Mouse (Mus musculus) forebrain, embryonic 13.5 days (tissue): ENCODE data around the gene Adora3. TPM values are rescaled to one million over a fixed set of nuclear protein-coding genes. Genes with fewer than 3 reads are reported as not detected.

Experiments used
- ATAC-seq: fragments of 200-750 bp; cut with Nextera tagmentation; 2 replicates; pipeline ENCODE4 v1.8.0; 2017
- H3K27ac ChIP-seq: fragments of 300-500 bp; sonication (generic); 2 replicates; pipeline ENCODE4 v1.5.1; 2015; ENCODE audit warnings: inconsistent platforms, mild to moderate bottlenecking, moderate library complexity
- H3K27me3 ChIP-seq: fragments of 300-500 bp; sonication (generic); 2 replicates; pipeline ENCODE4 v1.6.1; 2015; ENCODE audit warnings: mild to moderate bottlenecking, inconsistent platforms
- H3K36me3 ChIP-seq: fragments of 300-500 bp; sonication (generic); 2 replicates; pipeline ENCODE4 v1.6.1; 2015; ENCODE audit warnings: mild to moderate bottlenecking, inconsistent platforms; ENCODE audit not compliant: poor library complexity, severe bottlenecking
- H3K4me1 ChIP-seq: fragments of 300-500 bp; sonication (generic); 2 replicates; pipeline ENCODE4 v1.6.1; 2015; ENCODE audit warnings: inconsistent platforms
- H3K4me2 ChIP-seq: fragments of 300-500 bp; sonication (generic); 2 replicates; pipeline ENCODE4 v1.6.1; 2015; ENCODE audit warnings: inconsistent platforms, mild to moderate bottlenecking, moderate library complexity
- H3K4me3 ChIP-seq: fragments of 300-500 bp; sonication (generic); 2 replicates; pipeline ENCODE4 v1.5.1; 2015; ENCODE audit warnings: mild to moderate bottlenecking, inconsistent platforms
- H3K9ac ChIP-seq: fragments of 300-500 bp; sonication (generic); 2 replicates; pipeline ENCODE4 v1.6.1; 2015; ENCODE audit warnings: mild to moderate bottlenecking, inconsistent platforms
- H3K9me3 ChIP-seq: fragments of 300-500 bp; sonication (generic); replicated peaks from 2 replicates; pipeline ENCODE4 v1.6.1; 2016; ENCODE audit warnings: inconsistent platforms
- WGBS: fragments of 180-500 bp; shearing (Covaris S2); methylation state at CpG from one replicate; pipeline ENCODE4 v1.1.7; 2015; 5-methylcytosine and 5-hydroxymethylcytosine counted together
- polyA plus RNA-seq: library from polyadenylated mRNA; unstranded; fragments of >200 nt; fragmentation: Nextera tagmentation; extraction: Ambion mirVana; gene quantifications from 2 replicates; pipeline ENCODE4 v1.2.1, GENCODE M21; 2015

Adora3 gene
- polyA plus RNA-seq, 1 experiment from 2014 or later: 0.12 TPM

- WGBS: 87% methylated on average over 7 of the region's 7 CpGs
- Histone ChIP-seq H3K4me2 (no peak overlapping the region), H3K9me3 (no peaks in the 10 kb centered on the region), H3K9ac (no peak overlapping the region), H3K27ac (no peak overlapping the region), H3K36me3 (no peaks in the 10 kb centered on the region), H3K4me1 (no peaks in the 10 kb centered on the region), H3K4me3 (no peak overlapping the region), H3K27me3 (no peaks in the 10 kb centered on the region)
- ATAC-seq: no peak
Measured at GRCm38 (mm10) chr3:105927561-105928194, 57.0 kb downstream of the Adora3 start.

- H3K36me3 ChIP-seq: no peaks in the 10 kb centered on the region
- no peak overlapping the region for H3K9ac ChIP-seq
- no peak overlapping the region for H3K4me2 ChIP-seq
- no peak for ATAC-seq
- H3K9me3 ChIP-seq: no peaks in the 10 kb centered on the region
- WGBS: 92% methylated on average over 3 of the region's 3 CpGs
- no peaks in the 10 kb centered on the region for H3K4me1 ChIP-seq
- no peak overlapping the region for H3K27ac ChIP-seq
- no peaks in the 10 kb centered on the region for H3K27me3 ChIP-seq
- no peak overlapping the region for H3K4me3 ChIP-seq
Measured at GRCm38 (mm10) chr3:105928195-105928569, 57.5 kb downstream of the Adora3 start.

- H3K4me3 ChIP-seq: no peak overlapping the region
- H3K9ac ChIP-seq: no peak overlapping the region
- 88% methylated on average over 6 of the region's 6 CpGs for WGBS
- no peaks in the 10 kb centered on the region for H3K36me3 ChIP-seq
- H3K4me1 ChIP-seq: no peaks in the 10 kb centered on the region
- no peaks in the 10 kb centered on the region for H3K9me3 ChIP-seq
- H3K4me2 ChIP-seq: no peak overlapping the region
- no peak for ATAC-seq
- H3K27ac ChIP-seq: no peak overlapping the region
- no peaks in the 10 kb centered on the region for H3K27me3 ChIP-seq
Measured at GRCm38 (mm10) chr3:105928781-105929180, 58.1 kb downstream of the Adora3 start.

- Histone ChIP-seq H3K27ac (no peak overlapping the region), H3K4me1 (no peaks in the 10 kb centered on the region), H3K9ac (no peak overlapping the region), H3K4me2 (no peak overlapping the region), H3K9me3 (no peaks in the 10 kb centered on the region), H3K27me3 (no peaks in the 10 kb centered on the region), H3K4me3 (no peak overlapping the region), H3K36me3 (no peaks in the 10 kb centered on the region)
- ATAC-seq: no peak
- WGBS: 87% methylated on average over 7 of the region's 7 CpGs
Measured at GRCm38 (mm10) chr3:105929821-105930220, 59.2 kb downstream of the Adora3 start.

- Histone ChIP-seq H3K4me1 (no peaks in the 10 kb centered on the region), H3K36me3 (no peaks in the 10 kb centered on the region), H3K4me2 (no peak overlapping the region), H3K4me3 (no peak overlapping the region), H3K9me3 (no peaks in the 10 kb centered on the region), H3K27me3 (no peaks in the 10 kb centered on the region), H3K27ac (no peak overlapping the region), H3K9ac (no peak overlapping the region)
- WGBS: 97% methylated on average over 2 of the region's 2 CpGs
- ATAC-seq: no peak
Measured at GRCm38 (mm10) chr3:105931095-105931494, 60.4 kb downstream of the Adora3 start.

GRCm38 (mm10) chr3:105932240-105933071, 61.8 kb downstream of the Adora3 start, which contains the start of gene I830077J02Rik:
Gene I830077J02Rik, minus strand, starts transcription at chr3:105932664.
- Histone ChIP-seq H3K4me1 (no peaks in the 10 kb centered on the region), H3K27me3 (no peaks in the 10 kb centered on the region), H3K9me3 (no peaks in the 10 kb centered on the region), H3K36me3 (peaks cover 6% of the 10 kb centered on the region), H3K9ac (no peak within 1 kb of the TSS), H3K4me2 (no peak within 1 kb of the TSS), H3K27ac (no peak within 1 kb of the TSS), H3K4me3 (no peak within 1 kb of the TSS)
- no peak for ATAC-seq
- WGBS: 86% methylated on average over 8 of the region's 8 CpGs

GRCm38 (mm10) chr3:105933926-105934325, 63.3 kb downstream of the Adora3 start:
- no peaks in the 10 kb centered on the region for H3K9me3 ChIP-seq
- H3K4me1 ChIP-seq: no peaks in the 10 kb centered on the region
- no peak overlapping the region for H3K4me3 ChIP-seq
- H3K4me2 ChIP-seq: no peak overlapping the region
- no peak overlapping the region for H3K9ac ChIP-seq
- H3K36me3 ChIP-seq: peaks cover 11% of the 10 kb centered on the region
- 92% methylated on average over 6 of the region's 6 CpGs for WGBS
- no peak for ATAC-seq
- H3K27me3 ChIP-seq: no peaks in the 10 kb centered on the region
- H3K27ac ChIP-seq: no peak overlapping the region

- H3K36me3 ChIP-seq: peaks cover 16% of the 10 kb centered on the region
Measured at GRCm38 (mm10) chr3:105935033-105935432, 64.4 kb downstream of the Adora3 start.

GRCm38 (mm10) chr3:105936111-105936510, 65.5 kb downstream of the Adora3 start:
- no peak overlapping the region for H3K9ac ChIP-seq
- no peak overlapping the region for H3K4me3 ChIP-seq
- H3K9me3 ChIP-seq: no peaks in the 10 kb centered on the region
- H3K4me2 ChIP-seq: no peak overlapping the region
- H3K27ac ChIP-seq: no peak overlapping the region
- no peaks in the 10 kb centered on the region for H3K4me1 ChIP-seq
- H3K27me3 ChIP-seq: no peaks in the 10 kb centered on the region
- ATAC-seq: no peak
- 96% methylated on average over 4 of the region's 4 CpGs for WGBS
- peaks cover 27% of the 10 kb centered on the region for H3K36me3 ChIP-seq

More at GRCm38 (mm10) chr3:105935033-105935432, 64.4 kb downstream of the Adora3 start:
- Histone ChIP-seq H3K4me1 (no peaks in the 10 kb centered on the region), H3K27ac (no peak overlapping the region), H3K4me3 (no peak overlapping the region), H3K4me2 (no peak overlapping the region), H3K27me3 (no peaks in the 10 kb centered on the region), H3K9me3 (no peaks in the 10 kb centered on the region), H3K9ac (no peak overlapping the region)
- no peak for ATAC-seq
- WGBS: 80% methylated on average over 5 of the region's 5 CpGs

GRCm38 (mm10) chr3:105951348-105951747, 80.7 kb downstream of the Adora3 start:
- H3K27ac ChIP-seq: no peak overlapping the region
- H3K27me3 ChIP-seq: no peaks in the 10 kb centered on the region
- no peak overlapping the region for H3K4me2 ChIP-seq
- H3K9ac ChIP-seq: no peak overlapping the region
- H3K9me3 ChIP-seq: no peaks in the 10 kb centered on the region
- peaks cover 78% of the 10 kb centered on the region for H3K36me3 ChIP-seq
- H3K4me3 ChIP-seq: no peak overlapping the region
- ATAC-seq: no peak
- 92% methylated on average over 7 of the region's 7 CpGs for WGBS
- no peaks in the 10 kb centered on the region for H3K4me1 ChIP-seq

- 0 out of 2 replicates have a peak overlapping the region, but pooled peaks have one; percentile 91 for H3K4me3 ChIP-seq
- ATAC-seq: no peak
- H3K36me3 ChIP-seq: peaks cover 47% of the 10 kb centered on the region
- peaks cover 31% of the 10 kb centered on the region for H3K4me1 ChIP-seq
- H3K9ac ChIP-seq: peak overlapping the region; percentile 93; the same call in 1 of the 2 replicates
- no peak overlapping the region for H3K27ac ChIP-seq
- no peaks in the 10 kb centered on the region for H3K9me3 ChIP-seq
- peak overlapping the region; percentile 28 for H3K4me2 ChIP-seq
- 88% methylated on average over 1 of the region's 1 CpGs for WGBS
- no peaks in the 10 kb centered on the region for H3K27me3 ChIP-seq
Measured at GRCm38 (mm10) chr3:105957235-105957634, 86.6 kb downstream of the Adora3 start.

- Histone ChIP-seq H3K4me2 (peak overlapping the region; percentile 70), H3K9ac (peak overlapping the region; percentile 93), H3K27me3 (no peaks in the 10 kb centered on the region), H3K9me3 (no peaks in the 10 kb centered on the region), H3K4me3 (peak overlapping the region; percentile 91), H3K36me3 (peaks cover 47% of the 10 kb centered on the region), H3K27ac (no peak overlapping the region), H3K4me1 (peaks cover 31% of the 10 kb centered on the region)
- ATAC-seq: no peak
- WGBS: 41% methylated on average over 5 of the region's 5 CpGs
Measured at GRCm38 (mm10) chr3:105958204-105958603, 87.5 kb downstream of the Adora3 start.
